Mouse (Mus musculus): ENCODE data around the gene Aox3. TPM values are rescaled to one million over a fixed set of nuclear protein-coding genes. Genes with fewer than 3 reads are reported as not detected.

Aox3 gene
- polyA plus RNA-seq, 1 experiment: 1.5 TPM

- Histone ChIP-seq H3K9ac (ENCODE audit: low read depth, poor library complexity, severe bottlenecking) (no peak overlapping the region), H3K4me1 (ENCODE audit: control insufficient read depth, insufficient read depth, low read length) (no peaks in the 10 kb centered on the region), H3K27me3 (ENCODE audit: control insufficient read depth, insufficient read depth, low read length, poor library complexity, severe bottlenecking) (no peaks in the 10 kb centered on the region), H3K9me3 (replicated peaks; ENCODE audit: control insufficient read depth, insufficient read depth, low read length, poor library complexity, severe bottlenecking) (no peaks in the 10 kb centered on the region), H3K4me3 (ENCODE audit: low read depth, low read length) (no peak overlapping the region), H3K27ac (ENCODE audit: insufficient read depth, low read length) (no peak overlapping the region), H3K36me3 (ENCODE audit: control insufficient read depth, insufficient read depth, low read length, poor library complexity, severe bottlenecking) (no peaks in the 10 kb centered on the region)
- TF ChIP-seq EP300 (IDR thresholded peaks at IDR 0.05; ENCODE audit: insufficient read depth, low read depth, low read length): no peak
- no peak for TF ChIP-seq POLR2A (IDR thresholded peaks at IDR 0.05; ENCODE audit: insufficient read depth, low read length)
- TF ChIP-seq CTCF (IDR thresholded peaks at IDR 0.05; ENCODE audit: low read depth, low read length): no peak
Measured at GRCm38 (mm10) chr1:58238440-58238839, 125.5 kb downstream of the Aox3 start.

DNA sequence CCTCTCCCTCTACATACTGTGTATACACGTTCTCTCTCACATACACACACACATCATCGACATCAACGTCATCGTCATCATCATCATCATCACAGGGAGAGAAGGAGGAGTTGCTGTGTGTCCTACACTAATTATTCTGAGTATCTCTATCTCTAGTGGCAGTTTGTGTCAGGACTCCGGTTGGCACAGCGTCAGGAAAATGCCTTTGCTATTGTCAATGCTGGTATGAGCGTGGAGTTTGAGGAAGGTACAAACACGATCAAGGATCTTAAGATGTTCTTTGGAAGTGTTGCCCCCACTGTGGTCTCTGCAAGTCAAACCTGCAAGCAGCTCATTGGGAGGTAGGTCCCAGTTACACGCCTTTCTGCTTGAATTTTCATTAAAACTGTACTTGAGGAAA lies 126.0 kb downstream of the Aox3 start:
- H3K9ac ChIP-seq (ENCODE audit: low read depth, poor library complexity, severe bottlenecking): no peak overlapping the region
- no peaks in the 10 kb centered on the region for H3K36me3 ChIP-seq (ENCODE audit: control insufficient read depth, insufficient read depth, low read length, poor library complexity, severe bottlenecking)
- no peaks in the 10 kb centered on the region for H3K4me1 ChIP-seq (ENCODE audit: control insufficient read depth, insufficient read depth, low read length)
- no peaks in the 10 kb centered on the region for H3K9me3 ChIP-seq (replicated peaks; ENCODE audit: control insufficient read depth, insufficient read depth, low read length, poor library complexity, severe bottlenecking)
- no peak for TF ChIP-seq CTCF (IDR thresholded peaks at IDR 0.05; ENCODE audit: low read depth, low read length)
- H3K4me3 ChIP-seq (ENCODE audit: low read depth, low read length): no peak overlapping the region
- no peak overlapping the region for H3K27ac ChIP-seq (ENCODE audit: insufficient read depth, low read length)
- no peaks in the 10 kb centered on the region for H3K27me3 ChIP-seq (ENCODE audit: control insufficient read depth, insufficient read depth, low read length, poor library complexity, severe bottlenecking)

- no peaks in the 10 kb centered on the region for H3K4me1 ChIP-seq (ENCODE audit: control insufficient read depth, insufficient read depth, low read length)
- no peak overlapping the region for H3K27ac ChIP-seq (ENCODE audit: insufficient read depth, low read length)
- H3K4me3 ChIP-seq (ENCODE audit: low read depth, low read length): no peak overlapping the region
- H3K9me3 ChIP-seq (replicated peaks; ENCODE audit: control insufficient read depth, insufficient read depth, low read length, poor library complexity, severe bottlenecking): no peaks in the 10 kb centered on the region
- H3K9ac ChIP-seq (ENCODE audit: low read depth, poor library complexity, severe bottlenecking): no peak overlapping the region
- TF ChIP-seq EP300 (IDR thresholded peaks at IDR 0.05; ENCODE audit: insufficient read depth, low read depth, low read length) (no peak), POLR2A (IDR thresholded peaks at IDR 0.05; ENCODE audit: insufficient read depth, low read length) (no peak), CTCF (IDR thresholded peaks at IDR 0.05; ENCODE audit: low read depth, low read length) (no peak)
- H3K36me3 ChIP-seq (ENCODE audit: control insufficient read depth, insufficient read depth, low read length, poor library complexity, severe bottlenecking): no peaks in the 10 kb centered on the region
- no peaks in the 10 kb centered on the region for H3K27me3 ChIP-seq (ENCODE audit: control insufficient read depth, insufficient read depth, low read length, poor library complexity, severe bottlenecking)
Measured at GRCm38 (mm10) chr1:58240347-58240746, 127.4 kb downstream of the Aox3 start.

GRCm38 (mm10) chr1:58244487-58244886 lies 131.6 kb downstream of the Aox3 start:
- H3K4me3 ChIP-seq (ENCODE audit: low read depth, low read length): no peak overlapping the region
- no peaks in the 10 kb centered on the region for H3K4me1 ChIP-seq (ENCODE audit: control insufficient read depth, insufficient read depth, low read length)
- TF ChIP-seq EP300 (IDR thresholded peaks at IDR 0.05; ENCODE audit: insufficient read depth, low read depth, low read length): no peak
- no peak for TF ChIP-seq POLR2A (IDR thresholded peaks at IDR 0.05; ENCODE audit: insufficient read depth, low read length)
- TF ChIP-seq CTCF (IDR thresholded peaks at IDR 0.05; ENCODE audit: low read depth, low read length): no peak
- no peak overlapping the region for H3K27ac ChIP-seq (ENCODE audit: insufficient read depth, low read length)
- no peaks in the 10 kb centered on the region for H3K36me3 ChIP-seq (ENCODE audit: control insufficient read depth, insufficient read depth, low read length, poor library complexity, severe bottlenecking)
- H3K27me3 ChIP-seq (ENCODE audit: control insufficient read depth, insufficient read depth, low read length, poor library complexity, severe bottlenecking): no peaks in the 10 kb centered on the region
- no peak overlapping the region for H3K9ac ChIP-seq (ENCODE audit: low read depth, poor library complexity, severe bottlenecking)
- no peaks in the 10 kb centered on the region for H3K9me3 ChIP-seq (replicated peaks; ENCODE audit: control insufficient read depth, insufficient read depth, low read length, poor library complexity, severe bottlenecking)

DNA sequence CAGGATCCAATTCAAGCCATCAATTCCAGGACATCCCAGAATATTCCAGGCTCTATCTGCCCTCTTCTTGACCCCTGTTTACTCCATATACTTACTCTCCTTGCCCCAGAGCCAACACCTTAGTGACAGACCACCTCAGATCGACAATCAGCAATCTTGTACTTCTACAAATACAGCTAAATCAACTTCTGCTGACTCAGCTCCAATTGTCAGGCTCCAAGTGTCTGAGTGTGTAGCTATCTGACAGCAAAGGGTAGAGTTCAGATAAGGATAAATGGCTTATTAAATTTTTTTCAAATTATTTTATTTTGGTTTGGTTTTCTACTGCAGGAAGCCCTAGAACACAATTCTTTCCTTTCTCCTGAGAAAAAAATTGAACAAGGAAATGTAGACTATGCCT lies 135.6 kb downstream of the Aox3 start:
- Histone ChIP-seq H3K36me3 (ENCODE audit: control insufficient read depth, insufficient read depth, low read length, poor library complexity, severe bottlenecking) (no peaks in the 10 kb centered on the region), H3K27me3 (ENCODE audit: control insufficient read depth, insufficient read depth, low read length, poor library complexity, severe bottlenecking) (no peaks in the 10 kb centered on the region), H3K9ac (ENCODE audit: low read depth, poor library complexity, severe bottlenecking) (no peak overlapping the region), H3K4me1 (ENCODE audit: control insufficient read depth, insufficient read depth, low read length) (no peaks in the 10 kb centered on the region), H3K9me3 (replicated peaks; ENCODE audit: control insufficient read depth, insufficient read depth, low read length, poor library complexity, severe bottlenecking) (no peaks in the 10 kb centered on the region), H3K4me3 (ENCODE audit: low read depth, low read length) (no peak overlapping the region), H3K27ac (ENCODE audit: insufficient read depth, low read length) (no peak overlapping the region)
- TF ChIP-seq CTCF (IDR thresholded peaks at IDR 0.05; ENCODE audit: low read depth, low read length): no peak
- TF ChIP-seq POLR2A (IDR thresholded peaks at IDR 0.05; ENCODE audit: insufficient read depth, low read length): no peak
- TF ChIP-seq EP300 (IDR thresholded peaks at IDR 0.05; ENCODE audit: insufficient read depth, low read depth, low read length): no peak

Other genes starting within 250 kb of the Aox3 start
- 88.7 and 99.4 TPM in 2 replicates for gene Sgo2a, start 117.2 kb upstream of the Aox3 start, polyA plus RNA-seq (2011; ENCODE audit: insufficient read depth, insufficient read length, low read depth, missing spikeins)
- gene Kctd18, start 94.2 kb upstream of the Aox3 start, polyA plus RNA-seq (2011; ENCODE audit: insufficient read depth, insufficient read length, low read depth, missing spikeins): 21.3 and 24.2 TPM in 2 replicates
- gene Aox1, start 83.2 kb upstream of the Aox3 start, polyA plus RNA-seq (2011; ENCODE audit: insufficient read depth, insufficient read length, low read depth, missing spikeins): 0.37 and 0.52 TPM in 2 replicates
- not detected in 2 replicates for gene Aox4, start 97.3 kb downstream of the Aox3 start, polyA plus RNA-seq (2011; ENCODE audit: insufficient read depth, insufficient read length, low read depth, missing spikeins)
- not detected in 2 replicates for gene Aox2, start 165.2 kb downstream of the Aox3 start, polyA plus RNA-seq (2011; ENCODE audit: insufficient read depth, insufficient read length, low read depth, missing spikeins)

Data from ES-Bruce4 (cell line).